Mouse (Mus musculus) C2C12 (cell line): ENCODE data around the gene Clock. TPM values are rescaled to one million over a fixed set of nuclear protein-coding genes. Genes with fewer than 3 reads are reported as not detected.

Experiments
- H3K27me3 ChIP-seq: one replicate; pipeline ENCODE4 v1.6.1; 2011; ENCODE audit not compliant: control insufficient read depth, insufficient read depth, insufficient read length
- H3K36me3 ChIP-seq: one replicate; pipeline ENCODE4 v1.6.1; 2011; ENCODE audit not compliant: control insufficient read depth, insufficient read depth
- H3K4me3 ChIP-seq: one replicate; pipeline ENCODE4 v1.5.1; 2011; ENCODE audit warnings: mild to moderate bottlenecking, control low read depth; ENCODE audit not compliant: poor library complexity, insufficient read depth, severe bottlenecking
- H3K79me2 ChIP-seq: one replicate; pipeline ENCODE4 v1.6.1; 2011; ENCODE audit not compliant: control insufficient read depth, insufficient read depth
- H3K79me3 ChIP-seq: one replicate; pipeline ENCODE4 v1.6.1; 2011; ENCODE audit warnings: low read depth, control low read depth
- H3ac ChIP-seq: one replicate; pipeline ENCODE3; 2011; ENCODE audit warnings: low read depth; ENCODE audit not compliant: control insufficient read depth, insufficient read length
- CEBPB ChIP-seq: IDR thresholded peaks from one replicate; pipeline ENCODE4 v1.6.1; 2011; ENCODE audit warnings: low read depth, mild to moderate bottlenecking, control low read depth, moderate library complexity
- CTCF ChIP-seq: IDR thresholded peaks from one replicate; pipeline ENCODE4 v1.5.1; 2011; ENCODE audit not compliant: control insufficient read depth, insufficient read depth, insufficient read length
- FOSL1 ChIP-seq: IDR thresholded peaks from one replicate; pipeline ENCODE4 v1.8.0; 2011; ENCODE audit warnings: mild to moderate bottlenecking, low read length; ENCODE audit not compliant: poor library complexity, insufficient read depth, severe bottlenecking
- MAX ChIP-seq: IDR thresholded peaks from one replicate; pipeline ENCODE4 v1.6.1; 2011; ENCODE audit warnings: mild to moderate bottlenecking, control low read depth
- MYOD1 ChIP-seq: IDR thresholded peaks from one replicate; pipeline ENCODE4 v1.6.1; 2011; ENCODE audit warnings: low read depth; ENCODE audit not compliant: control insufficient read depth, insufficient read length
- MYOG ChIP-seq: IDR thresholded peaks from one replicate; pipeline ENCODE4 v1.6.1; 2011; ENCODE audit not compliant: control insufficient read depth, insufficient read length; ENCODE audit errors: extremely low read depth
- USF1 ChIP-seq: IDR thresholded peaks from one replicate; pipeline ENCODE4 v1.6.1; 2011; ENCODE audit warnings: low read depth, mild to moderate bottlenecking, control low read depth, moderate library complexity
- polyA plus RNA-seq: library from polyadenylated mRNA; unstranded; fragments of >200 nt; fragmentation: generic; extraction: Trizol; gene quantifications from one replicate; pipeline ENCODE4 v1.2.1, GENCODE M21; 2012; ENCODE audit warnings: missing spikeins

Clock gene
- polyA plus RNA-seq, 1 experiment: 5.7 TPM

GRCm38 (mm10) chr5:76337100-76337499 lies 32.5 kb upstream of the Clock start:
- no peak overlapping the region for H3ac ChIP-seq
- H3K4me3 ChIP-seq: no peak overlapping the region
- H3K36me3 ChIP-seq: no peaks in the 10 kb centered on the region
- H3K79me2 ChIP-seq: no peaks in the 10 kb centered on the region
- no peaks in the 10 kb centered on the region for H3K79me3 ChIP-seq
- TF ChIP-seq CTCF (no peak), CEBPB (no peak), MYOG (no peak), MYOD1 (no peak), MAX (no peak), USF1 (no peak), FOSL1 (no peak)
- H3K27me3 ChIP-seq: no peaks in the 10 kb centered on the region

- no peak for TF ChIP-seq MYOG
- TF ChIP-seq MYOD1: no peak
- TF ChIP-seq USF1: no peak
- no peak for TF ChIP-seq FOSL1
- no peak for TF ChIP-seq CTCF
- no peak for TF ChIP-seq CEBPB
- no peak for TF ChIP-seq MAX
- H3ac ChIP-seq: no peak overlapping the region
- H3K36me3 ChIP-seq: no peaks in the 10 kb centered on the region
- no peaks in the 10 kb centered on the region for H3K79me2 ChIP-seq
- no peaks in the 10 kb centered on the region for H3K79me3 ChIP-seq
- no peak overlapping the region for H3K4me3 ChIP-seq
- H3K27me3 ChIP-seq: no peaks in the 10 kb centered on the region
Observed at GRCm38 (mm10) chr5:76333833-76334232, 29.2 kb upstream of the Clock start.

GRCm38 (mm10) chr5:76330953-76331352 lies 26.4 kb upstream of the Clock start, which contains the start of gene Pdcl2:
Pdcl2 (minus strand) TSS chr5:76331156.
- Histone ChIP-seq H3K27me3 (no peaks in the 10 kb centered on the region), H3ac (no peak within 1 kb of the TSS), H3K79me2 (no peaks in the 10 kb centered on the region), H3K36me3 (no peaks in the 10 kb centered on the region), H3K4me3 (no peak within 1 kb of the TSS), H3K79me3 (no peaks in the 10 kb centered on the region)
- TF ChIP-seq MYOG: no peak
- TF ChIP-seq FOSL1: no peak
- TF ChIP-seq MAX: no peak
- TF ChIP-seq CTCF: no peak
- TF ChIP-seq MYOD1: no peak
- no peak for TF ChIP-seq USF1
- TF ChIP-seq CEBPB: no peak

GRCm38 (mm10) chr5:76327296-76327695 lies 22.7 kb upstream of the Clock start:
- TF ChIP-seq FOSL1 (no peak), CTCF (no peak), MYOD1 (no peak), CEBPB (no peak), MAX (no peak), USF1 (no peak), MYOG (no peak)
- Histone ChIP-seq H3K27me3 (no peaks in the 10 kb centered on the region), H3K4me3 (no peak overlapping the region), H3K36me3 (no peaks in the 10 kb centered on the region), H3ac (no peak overlapping the region), H3K79me2 (no peaks in the 10 kb centered on the region), H3K79me3 (no peaks in the 10 kb centered on the region)

GRCm38 (mm10) chr5:76325113-76325512 lies 20.5 kb upstream of the Clock start:
- no peaks in the 10 kb centered on the region for H3K36me3 ChIP-seq
- H3K27me3 ChIP-seq: no peaks in the 10 kb centered on the region
- no peak overlapping the region for H3K4me3 ChIP-seq
- TF ChIP-seq FOSL1: no peak
- no peak for TF ChIP-seq MAX
- TF ChIP-seq CEBPB: no peak
- TF ChIP-seq USF1: no peak
- no peak for TF ChIP-seq MYOG
- no peak for TF ChIP-seq CTCF
- no peak for TF ChIP-seq MYOD1
- no peaks in the 10 kb centered on the region for H3K79me2 ChIP-seq
- no peak overlapping the region for H3ac ChIP-seq
- no peaks in the 10 kb centered on the region for H3K79me3 ChIP-seq
